Mouse (Mus musculus): ENCODE measurements around the gene Gm5478.
"Not testable (repeated sequence)": the region's sequence is repeated elsewhere in the genome, so short reads cannot be mapped to it uniquely, and the experiment has no call there.

The Gm5478 gene

GRCm38 (mm10) chr15:101647280-101647679, at the start of gene Gm5478:
Gene Gm5478, minus strand, starts transcription at chr15:101647380.
- no peak for DNase-seq (ENCODE audit: low spot score in 2 of 2)

DNA sequence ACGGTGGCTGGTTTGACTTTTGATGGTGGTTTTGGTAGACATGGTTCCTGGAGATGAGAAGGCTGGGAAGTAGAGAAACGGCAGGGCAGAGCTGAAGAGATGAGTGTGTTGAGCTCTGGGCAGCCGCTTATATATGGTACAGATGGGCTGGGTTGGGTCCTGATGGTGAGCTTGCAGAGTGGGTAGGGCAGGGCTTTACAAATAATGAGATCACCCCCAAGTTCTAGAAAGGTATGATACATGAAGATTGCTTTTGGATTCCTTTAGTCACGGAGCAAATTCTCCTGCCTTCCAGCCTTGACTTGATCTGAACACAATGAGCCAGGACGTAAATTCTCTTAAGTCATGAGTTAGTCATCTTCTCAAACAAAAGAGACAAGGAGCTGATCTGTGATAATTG, 47.0 kb upstream of the Gm5478 start, which contains the start of gene Krt6a:
Gene Krt6a (minus strand): TSS at position 101 of the 400 bp plus-strand sequence.
- no peak for DNase-seq (ENCODE audit: low spot score in 2 of 2)

GRCm38 (mm10) chr15:101690460-101690859, 43.3 kb upstream of the Gm5478 start:
- DNase-seq (ENCODE audit: low spot score in 2 of 2), result not testable (repeated sequence)

DNA sequence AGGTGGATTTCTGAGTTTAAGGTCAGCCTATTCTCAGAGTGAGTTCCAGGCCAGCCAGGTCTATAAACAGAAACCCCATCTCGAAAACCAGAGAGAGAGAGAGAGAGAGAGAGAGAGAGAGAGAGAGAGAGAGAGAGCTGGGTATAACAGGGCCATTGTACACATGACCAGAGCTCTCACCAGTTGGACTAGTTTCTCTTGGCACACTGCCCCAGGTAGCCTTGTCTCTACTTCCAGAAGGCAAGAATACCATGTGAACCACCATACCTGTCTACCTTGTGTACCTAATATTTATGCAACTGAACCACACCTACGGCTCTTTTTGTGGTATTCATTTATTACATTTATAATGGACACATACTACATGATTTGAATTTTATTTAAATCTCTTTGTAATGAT, 41.0 kb upstream of the Gm5478 start:
- no peak for DNase-seq (ENCODE audit: low spot score in 2 of 2)

DNA sequence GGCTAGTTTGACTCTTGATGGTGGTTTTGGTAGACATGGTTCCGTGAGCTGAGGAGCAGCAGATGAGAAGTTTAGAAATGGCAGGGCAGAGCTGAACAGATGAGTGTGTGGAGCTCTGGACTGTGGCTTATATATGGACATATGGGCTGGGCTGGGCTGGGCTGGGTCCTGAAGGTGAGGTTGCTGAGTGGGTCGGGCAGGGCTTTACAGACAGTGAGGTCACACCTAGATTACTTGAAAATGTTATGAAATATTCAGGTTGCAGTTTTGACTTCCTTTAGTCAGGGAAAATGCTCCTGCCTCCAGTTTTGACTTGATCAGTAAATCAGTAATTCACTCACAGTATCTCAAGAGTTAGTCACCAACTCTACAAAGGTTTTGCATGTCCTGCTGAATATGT, 33.0 kb upstream of the Gm5478 start, which contains the start of gene Krt6b:
Gene Krt6b (minus strand): TSS at position 101 of the 400 bp plus-strand sequence.
- no peak for DNase-seq (ENCODE audit: low spot score in 2 of 2)

DNA sequence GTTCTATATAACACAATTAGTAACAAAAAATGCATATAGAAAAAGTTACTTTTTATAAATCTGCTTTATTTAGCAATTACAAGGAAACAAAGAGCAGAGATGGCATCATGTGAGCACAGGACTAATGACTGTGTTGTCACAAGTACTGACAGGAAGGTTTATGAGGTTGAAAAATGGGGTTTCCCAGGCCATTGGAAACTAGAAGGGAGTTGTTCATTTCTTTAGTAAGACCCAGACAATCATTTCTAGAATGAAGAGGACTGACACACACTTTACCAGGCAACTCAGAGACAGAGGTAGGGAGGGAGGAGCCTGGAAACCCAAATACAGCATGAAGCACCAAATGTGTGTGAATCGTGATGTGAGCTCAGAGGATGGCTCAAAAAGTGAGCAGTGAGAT, 28.8 kb upstream of the Gm5478 start:
- no peak for DNase-seq (ENCODE audit: low spot score in 2 of 2)

GRCm38 (mm10) chr15:101652736-101653265, 5.6 kb upstream of the Gm5478 start:
- no peak for DNase-seq (ENCODE audit: low spot score in 2 of 2)

DNA sequence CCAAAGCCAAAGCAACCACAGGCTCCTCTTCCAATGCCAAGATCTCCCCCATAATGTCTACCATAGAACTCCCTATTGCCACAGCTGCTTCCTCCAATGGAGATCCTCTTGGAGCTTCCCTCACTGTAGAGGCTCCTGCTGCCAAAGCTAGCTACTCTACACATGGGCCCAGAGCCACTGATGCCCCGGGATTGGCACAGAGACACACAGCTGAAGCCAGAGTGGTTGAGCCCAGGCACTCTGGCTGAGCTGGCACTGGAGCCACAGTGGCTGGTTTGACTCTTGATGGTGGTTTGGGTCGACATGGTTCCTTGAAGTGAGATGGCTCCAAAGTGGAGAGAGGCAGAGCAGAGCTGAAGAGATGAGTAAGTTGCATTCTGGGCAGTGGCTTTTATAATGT, 19.3 kb downstream of the Gm5478 start, which contains the start of gene Gm5414:
Gene Gm5414 (minus strand): TSS at position 305 of the 400 bp plus-strand sequence.
- DNase-seq (ENCODE audit: low spot score in 2 of 2), result no peak

DNA sequence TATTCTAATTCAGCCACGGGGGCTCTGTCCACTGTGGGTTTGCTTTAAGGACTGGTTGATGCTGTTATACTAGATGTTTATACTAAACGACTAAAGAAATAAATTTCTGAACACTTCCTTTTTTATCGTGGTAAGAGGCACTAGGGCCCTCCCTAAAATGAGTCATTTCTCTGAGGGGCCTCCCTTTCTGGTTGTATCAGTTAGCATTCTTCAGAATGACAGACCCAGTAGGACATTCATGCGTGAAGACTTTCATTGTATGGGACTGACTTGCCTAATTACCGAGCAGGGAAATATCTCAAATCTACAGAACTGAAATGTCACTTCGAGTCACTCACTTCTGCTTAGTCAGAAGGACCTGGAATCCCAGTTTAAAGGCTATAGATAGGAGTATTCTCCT, 48.1 kb downstream of the Gm5478 start:
- no peak for DNase-seq (ENCODE audit: low spot score in 2 of 2)
